Mouse (Mus musculus) kidney, postnatal 0 days (tissue): Measurements from ENCODE around the gene Per2. TPM values are rescaled to one million over a fixed set of nuclear protein-coding genes. Genes with fewer than 3 reads are reported as not detected.
A peak's percentile ranks its signal among the peaks of the same experiment; 100 is the strongest.

Experiments used
- ATAC-seq: fragments of 200-750 bp; cut with Nextera tagmentation; replicated peaks from 2 replicates; pipeline ENCODE4 v1.8.0; 2017; ENCODE audit warnings: low read depth, moderate number of reproducible peaks, moderate TSS enrichment, moderate library complexity; ENCODE audit not compliant: low FRiP score
- DNase-seq: peaks from one replicate; pipeline ENCODE4 v3.0.0-alpha.2; 2016; ENCODE audit warnings: low spot score
- H3K27ac ChIP-seq: fragments of 300-500 bp; sonication (generic); 2 replicates; pipeline ENCODE4 v1.5.1; 2014; ENCODE audit warnings: mild to moderate bottlenecking
- H3K27me3 ChIP-seq: fragments of 300-500 bp; sonication (generic); 2 replicates; pipeline ENCODE4 v1.6.1; 2014; ENCODE audit warnings: low read length, mixed read lengths; ENCODE audit not compliant: insufficient read depth
- H3K36me3 ChIP-seq: fragments of 300-500 bp; sonication (generic); 2 replicates; pipeline ENCODE4 v1.6.1; 2014; ENCODE audit warnings: low read length, mixed read lengths; ENCODE audit not compliant: insufficient read depth
- H3K4me1 ChIP-seq: fragments of 300-500 bp; sonication (generic); replicated peaks from 2 replicates; pipeline ENCODE4 v1.6.1; 2014; ENCODE audit warnings: antibody characterized with exemption, low read length, mixed read lengths; ENCODE audit not compliant: insufficient read depth
- H3K4me2 ChIP-seq: fragments of 300-500 bp; sonication (generic); 2 replicates; pipeline ENCODE4 v1.6.1; 2014; ENCODE audit warnings: mild to moderate bottlenecking, low read length, moderate library complexity, mixed read lengths
- H3K4me3 ChIP-seq: fragments of 300-500 bp; sonication (generic); replicated peaks from 2 replicates; pipeline ENCODE4 v1.5.1; 2014; ENCODE audit warnings: low read depth, low read length
- H3K9ac ChIP-seq: fragments of 300-500 bp; sonication (generic); 2 replicates; pipeline ENCODE4 v1.6.1; 2014; ENCODE audit warnings: low read depth, low read length
- H3K9me3 ChIP-seq: fragments of 300-500 bp; sonication (generic); replicated peaks from 2 replicates; pipeline ENCODE4 v1.6.1; 2016; ENCODE audit warnings: low read length, inconsistent platforms, mixed read lengths
- CTCF ChIP-seq: IDR thresholded peaks from 2 replicates; pipeline ENCODE4 v1.5.1; 2016; ENCODE audit warnings: antibody characterized with exemption, low read depth, mild to moderate bottlenecking, moderate library complexity
- WGBS: fragments of 180-500 bp; shearing (Covaris S2); extraction: QIAGEN DNeasy Blood & Tissue Kit; methylation state at CpG from one replicate; pipeline ENCODE4 v1.1.7; 2014; 5-methylcytosine and 5-hydroxymethylcytosine counted together
- polyA plus RNA-seq: library from polyadenylated mRNA; unstranded; fragments of >200 nt; fragmentation: Nextera tagmentation; extraction: Ambion mirVana; gene quantifications from 2 replicates; pipeline ENCODE4 v1.2.1, GENCODE M21; 2015

Per2 gene
- polyA plus RNA-seq, 1 experiment from 2014 or later: 2.7 TPM

- Histone ChIP-seq H3K27ac (no peak overlapping the region), H3K36me3 (peaks cover 13% of the 10 kb centered on the region; the same call in 1 of the 2 replicates), H3K27me3 (no peaks in the 10 kb centered on the region), H3K9ac (no peak overlapping the region), H3K9me3 (no peaks in the 10 kb centered on the region), H3K4me3 (no peak overlapping the region), H3K4me1 (peaks cover 38% of the 10 kb centered on the region), H3K4me2 (no peak overlapping the region)
- WGBS: 74% methylated on average over 5 of the region's 5 CpGs
- DNase-seq (no peak), ATAC-seq (no peak)
- TF ChIP-seq CTCF: no peak
Observed at GRCm38 (mm10) chr1:91450851-91451250, 8.3 kb downstream of the Per2 start.

- H3K9ac ChIP-seq: no peak overlapping the region
- WGBS: 75% methylated on average over 10 of the region's 10 CpGs
- DNase-seq: no peak
- no peaks in the 10 kb centered on the region for H3K27me3 ChIP-seq
- H3K27ac ChIP-seq: no peak overlapping the region
- no peak for TF ChIP-seq CTCF
- H3K4me3 ChIP-seq: no peak overlapping the region
- H3K4me2 ChIP-seq: no peak overlapping the region
- peaks cover 16% of the 10 kb centered on the region; the same call in 1 of the 2 replicates for H3K36me3 ChIP-seq
- H3K9me3 ChIP-seq: no peaks in the 10 kb centered on the region
- H3K4me1 ChIP-seq: peaks cover 17% of the 10 kb centered on the region
- ATAC-seq: no peak
Observed at GRCm38 (mm10) chr1:91448688-91449087, 10.4 kb downstream of the Per2 start.

GRCm38 (mm10) chr1:91446511-91446910 is 12.6 kb downstream of the Per2 start:
- no peak; the same call in 1 of the 2 replicates for ATAC-seq
- Histone ChIP-seq H3K4me1 (peaks cover 8% of the 10 kb centered on the region), H3K9me3 (no peaks in the 10 kb centered on the region), H3K27ac (peak overlapping the region; percentile 72), H3K4me2 (no peak overlapping the region), H3K9ac (no peak overlapping the region), H3K36me3 (peaks cover 19% of the 10 kb centered on the region; the same call in 1 of the 2 replicates), H3K27me3 (no peaks in the 10 kb centered on the region), H3K4me3 (no peak overlapping the region)
- 74% methylated on average over 4 of the region's 4 CpGs for WGBS
- DNase-seq: no peak
- TF ChIP-seq CTCF: no peak

- no peak overlapping the region for H3K4me3 ChIP-seq
- H3K36me3 ChIP-seq: peaks cover 19% of the 10 kb centered on the region; the same call in 1 of the 2 replicates
- no peaks in the 10 kb centered on the region for H3K27me3 ChIP-seq
- H3K27ac ChIP-seq: peak overlapping the region; percentile 77
- H3K9ac ChIP-seq: no peak overlapping the region
- no peaks in the 10 kb centered on the region for H3K9me3 ChIP-seq
- 32% methylated on average over 8 of the region's 8 CpGs for WGBS
- H3K4me2 ChIP-seq: no peak overlapping the region
- TF ChIP-seq CTCF: no peak
- H3K4me1 ChIP-seq: peaks cover 3% of the 10 kb centered on the region
- DNase-seq (peak; percentile 84), ATAC-seq (peak; percentile 72)
Observed at GRCm38 (mm10) chr1:91446060-91446459, 13.1 kb downstream of the Per2 start.

GRCm38 (mm10) chr1:91444841-91445830 is 14.0 kb downstream of the Per2 start:
- DNase-seq: no peak
- ATAC-seq: no peak
- Histone ChIP-seq H3K27ac (peak overlapping the region; percentile 77), H3K4me2 (no peak overlapping the region), H3K27me3 (no peaks in the 10 kb centered on the region), H3K9ac (no peak overlapping the region), H3K4me3 (no peak overlapping the region), H3K36me3 (peaks cover 17% of the 10 kb centered on the region; the same call in 1 of the 2 replicates), H3K9me3 (no peaks in the 10 kb centered on the region), H3K4me1 (0 out of 2 replicates have a peak, but pooled peaks cover 3% of the 10 kb centered on the region)
- 84% methylated on average over 17 of the region's 17 CpGs for WGBS
- TF ChIP-seq CTCF: no peak

GRCm38 (mm10) chr1:91442350-91442990 is 16.7 kb downstream of the Per2 start:
- Histone ChIP-seq H3K4me3 (no peak overlapping the region), H3K9me3 (no peaks in the 10 kb centered on the region), H3K36me3 (0 out of 2 replicates have a peak, but pooled peaks cover 15% of the 10 kb centered on the region), H3K27ac (no peak overlapping the region), H3K27me3 (no peaks in the 10 kb centered on the region), H3K9ac (0 out of 2 replicates have a peak overlapping the region, but pooled peaks have one; percentile 27), H3K4me1 (0 out of 2 replicates have a peak, but pooled peaks cover 3% of the 10 kb centered on the region), H3K4me2 (no peak overlapping the region)
- no peak for ATAC-seq
- WGBS: 86% methylated on average over 6 of the region's 7 CpGs
- TF ChIP-seq CTCF: no peak
- no peak for DNase-seq
